Mouse (Mus musculus) gastrocnemius, postnatal 25 days (tissue): Measurements from ENCODE around the gene Gdpd5. TPM values are rescaled to one million over a fixed set of nuclear protein-coding genes. Genes with fewer than 3 reads are reported as not detected.
A peak's percentile ranks its signal among the peaks of the same experiment; 100 is the strongest.

Experiments
- DNase-seq: peaks from one replicate; pipeline ENCODE4 v3.0.0; 2022
- total RNA-seq, 2 experiments: library from RNA; stranded (reverse); gene quantifications; 1 replicate in 1 of 2; 2 replicates in 1 of 2; pipeline ENCODE4 v1.2.3; 2021

Gdpd5 gene
- total RNA-seq, 2 experiments from 2014 or later, result 2.6 to 3.0 TPM

- no peak for DNase-seq
Measured at GRCm38 (mm10) chr7:99404031-99404735, 23.0 kb downstream of the Gdpd5 start.

GRCm38 (mm10) chr7:99405386-99406155 lies 24.4 kb downstream of the Gdpd5 start:
- no peak for DNase-seq

GRCm38 (mm10) chr7:99407598-99407997 lies 26.4 kb downstream of the Gdpd5 start:
- no peak for DNase-seq

- DNase-seq, result no peak
Measured at GRCm38 (mm10) chr7:99409441-99410222, 28.4 kb downstream of the Gdpd5 start.

- DNase-seq, result no peak
Measured at GRCm38 (mm10) chr7:99410315-99410714, 29.1 kb downstream of the Gdpd5 start.

DNA sequence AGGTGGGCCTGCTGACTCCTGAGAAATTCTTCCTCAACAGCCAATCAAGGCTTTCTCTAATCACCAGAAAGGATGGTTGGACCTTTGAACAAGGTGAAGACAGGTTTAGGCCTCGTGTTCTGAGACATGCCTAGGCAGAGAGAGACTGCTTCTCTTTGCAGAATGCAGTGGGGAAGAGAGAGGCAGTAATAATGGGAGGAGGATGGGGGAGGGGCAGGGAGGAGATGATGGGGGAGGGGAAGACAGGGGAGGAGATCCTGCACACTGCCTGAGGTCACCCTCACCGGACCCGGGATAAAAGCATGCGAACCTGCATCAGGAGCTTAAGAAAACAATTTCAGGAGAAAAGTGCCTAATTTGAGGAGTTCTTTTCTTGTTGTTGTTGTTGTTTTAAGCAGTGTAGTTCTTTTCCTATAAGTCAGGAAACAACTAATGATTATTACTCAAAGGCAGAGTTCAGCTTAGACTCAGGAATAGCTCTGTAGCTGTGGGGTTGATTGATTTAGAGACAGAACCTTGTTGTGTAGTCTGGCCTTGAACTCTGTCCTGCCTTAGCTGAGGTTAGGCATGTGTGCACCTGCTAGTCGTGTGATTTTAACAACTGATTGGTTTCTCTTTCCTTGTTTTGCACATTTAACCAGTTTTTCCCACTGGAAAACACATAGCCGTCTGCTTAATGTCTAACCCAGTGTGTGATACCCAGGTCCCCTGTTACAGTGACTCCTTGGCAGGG lies 30.0 kb downstream of the Gdpd5 start:
- no peak for DNase-seq

GRCm38 (mm10) chr7:99415045-99415444 lies 33.8 kb downstream of the Gdpd5 start:
- DNase-seq, result peak; percentile 68

DNA sequence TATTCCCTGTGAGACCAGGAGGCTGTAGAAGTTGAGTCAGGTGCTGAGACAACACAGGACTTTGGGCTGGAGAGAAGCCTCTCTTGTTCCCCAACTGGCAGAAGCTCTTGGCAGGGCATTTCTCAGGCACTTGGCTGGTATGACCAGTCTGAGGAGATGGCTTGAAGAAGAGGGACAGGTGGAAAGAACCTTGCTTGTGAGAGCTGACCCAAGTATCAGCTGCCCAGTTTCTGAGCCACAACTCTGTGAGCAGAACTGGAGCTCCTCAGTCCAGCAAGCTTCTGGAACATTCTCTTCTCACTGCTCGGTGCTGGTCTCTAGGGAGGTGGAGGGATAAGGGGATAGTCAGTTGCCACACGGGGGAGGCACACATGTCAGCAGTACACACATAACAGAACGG lies 38.1 kb downstream of the Gdpd5 start:
- peak; percentile 57 for DNase-seq

DNA sequence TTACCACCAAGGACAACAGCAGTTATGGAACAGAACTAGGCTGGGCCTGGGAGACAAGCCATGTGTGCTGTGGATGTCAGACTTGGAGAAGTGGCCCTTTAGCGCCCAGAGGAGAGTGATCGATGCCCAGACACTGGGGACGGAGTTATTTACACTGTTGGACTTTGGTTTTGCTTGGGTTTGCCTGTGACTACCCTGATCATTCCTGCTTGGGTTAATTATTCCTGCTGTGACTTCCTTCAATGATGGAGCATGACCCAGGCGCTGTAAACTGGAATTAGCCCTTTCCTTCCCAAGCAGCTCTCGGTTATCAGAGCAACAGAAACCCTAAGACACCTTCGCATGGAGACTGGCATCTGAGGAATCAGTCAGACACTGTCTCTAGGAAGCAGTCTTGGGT lies 39.8 kb downstream of the Gdpd5 start:
- no peak for DNase-seq

GRCm38 (mm10) chr7:99424538-99425155 lies 43.4 kb downstream of the Gdpd5 start:
- no peak for DNase-seq

- no peak for DNase-seq
Measured at GRCm38 (mm10) chr7:99425706-99426105, 44.5 kb downstream of the Gdpd5 start.

- no peak for DNase-seq
Measured at GRCm38 (mm10) chr7:99427031-99427430, 45.8 kb downstream of the Gdpd5 start.

- DNase-seq, result no peak
Measured at GRCm38 (mm10) chr7:99427987-99428386, 46.8 kb downstream of the Gdpd5 start.

- DNase-seq, result no peak
Measured at GRCm38 (mm10) chr7:99428836-99429235, 47.6 kb downstream of the Gdpd5 start.

- DNase-seq, result no peak
Measured at GRCm38 (mm10) chr7:99429786-99430185, 48.6 kb downstream of the Gdpd5 start.

- DNase-seq, result no peak
Measured at GRCm38 (mm10) chr7:99430246-99430645, 49.0 kb downstream of the Gdpd5 start.

DNA sequence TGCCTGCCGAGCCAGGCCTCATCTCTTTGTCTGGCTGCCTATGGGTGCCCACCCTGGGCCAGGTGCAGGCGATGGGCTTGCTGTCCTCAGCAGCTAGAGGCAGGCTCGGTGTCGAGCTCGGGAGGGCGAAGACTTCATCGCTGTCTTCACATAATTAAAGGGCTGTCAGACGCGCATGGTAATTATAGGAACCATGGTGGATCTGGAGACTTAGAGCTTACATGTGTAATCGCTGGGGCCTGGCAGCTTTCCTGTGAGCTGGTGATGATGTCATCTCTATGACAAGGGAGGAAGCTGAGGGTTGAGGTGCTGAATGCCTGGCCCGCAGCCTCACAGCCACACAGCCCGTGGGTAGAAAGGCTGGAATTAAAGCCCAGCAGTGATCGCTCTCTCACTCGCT lies 51.0 kb downstream of the Gdpd5 start:
- DNase-seq, result no peak

DNA sequence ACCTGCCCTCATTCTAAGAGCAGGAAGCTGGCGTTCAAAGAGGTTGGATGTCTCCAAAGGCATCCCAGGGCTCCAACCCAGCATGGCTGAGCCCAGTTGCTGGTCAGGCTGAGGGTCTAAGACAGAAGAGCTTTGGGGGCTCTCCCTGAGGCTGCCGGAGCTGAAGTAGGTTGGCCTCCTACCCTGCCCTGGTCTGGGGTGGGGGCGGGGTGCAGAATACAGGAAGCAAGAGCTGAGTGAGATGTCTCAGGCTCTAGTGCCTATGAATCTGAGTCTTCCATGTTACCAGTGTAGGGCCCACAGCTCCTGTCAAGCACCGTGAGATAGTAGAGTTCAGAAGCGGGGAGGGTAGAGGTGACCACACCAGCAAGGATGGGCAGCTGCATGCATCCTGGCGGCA lies 51.6 kb downstream of the Gdpd5 start:
- DNase-seq, result no peak

DNA sequence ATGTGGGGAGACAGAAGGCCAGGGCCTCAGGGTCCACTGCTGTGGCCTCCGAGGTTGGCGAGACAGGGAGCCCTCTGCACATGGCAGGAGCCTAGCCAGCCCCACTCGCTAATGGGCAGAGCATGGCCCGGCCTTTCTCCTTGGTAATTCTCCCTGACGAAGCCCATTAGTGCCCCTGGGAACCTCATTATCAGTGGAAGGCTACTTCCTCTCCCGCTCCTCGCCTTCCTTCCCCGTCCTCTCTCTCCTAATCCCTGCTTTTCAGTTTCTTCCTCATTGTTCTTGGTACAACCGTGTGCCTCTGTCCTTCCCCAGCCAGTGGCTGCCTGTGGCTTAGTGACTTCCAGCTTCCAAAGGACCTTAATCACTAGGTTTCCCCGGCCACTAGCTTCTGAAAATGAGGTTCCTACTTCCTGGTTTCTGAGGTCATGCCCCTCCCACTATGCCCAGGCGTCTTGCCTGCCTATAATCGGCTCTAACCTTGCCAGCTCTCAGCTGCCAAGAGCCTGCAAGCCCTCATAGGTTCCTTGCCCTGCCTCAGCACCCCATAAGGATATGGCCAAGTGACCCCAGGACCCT lies 53.5 kb downstream of the Gdpd5 start:
- no peak for DNase-seq

GRCm38 (mm10) chr7:99436530-99436929 lies 55.3 kb downstream of the Gdpd5 start:
- no peak for DNase-seq

GRCm38 (mm10) chr7:99438881-99439280 lies 57.7 kb downstream of the Gdpd5 start:
- DNase-seq, result no peak
